ENCODE assay signal across 22 mouse cellular contexts in the genomic region with DNA sequence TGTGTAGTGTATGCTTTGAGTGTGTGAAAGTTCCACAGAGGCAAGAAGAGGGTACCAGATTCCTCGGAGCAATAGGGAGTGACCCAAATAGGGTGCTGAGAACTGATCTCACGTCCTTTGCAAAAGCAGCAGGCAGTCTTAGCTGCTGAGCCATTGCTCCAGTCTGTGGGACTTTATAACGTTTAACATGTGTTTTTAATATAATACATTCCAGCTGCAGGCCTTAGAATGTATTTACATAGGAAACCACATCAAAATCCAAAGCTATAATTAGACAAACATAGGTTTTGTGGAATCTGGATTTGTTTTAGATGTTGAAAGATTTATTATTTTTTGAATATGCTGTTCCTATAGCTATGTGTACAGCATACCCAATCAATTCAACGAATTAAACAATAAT.
DNase-seq lines count a peak whose midpoint lies in the region; ATAC-seq and TF ChIP-seq lines count a peak whose summit lies in the region.
"Had no signal": no experiment of that assay in that cellular context is flagged by ENCODE, and none has a peak within 500 bp of the region (broad histone marks: within the 10 kb centered on the region; RNA-seq: fewer than 3 reads in every experiment).

No protein-coding gene starts in this region.

- no peaks in the 10 kb centered on the region for H3K36me3 ChIP-seq in limb, embryonic 11.5 days (ENCODE audit: control insufficient read depth, insufficient read depth, low read length)
- no peaks in the 10 kb centered on the region for H3K36me3 ChIP-seq in limb, embryonic 10.5 days
- 0 out of 2 replicates have a peak, but pooled peaks cover 4% of the 10 kb centered on the region for H3K36me3 ChIP-seq in embryonic facial prominence, embryonic 12.5 days
- H3K36me3 ChIP-seq in embryonic facial prominence, embryonic 15.5 days, result 0 out of 2 replicates have a peak, but pooled peaks cover 3% of the 10 kb centered on the region
- no peaks in the 10 kb centered on the region for H3K36me3 ChIP-seq in limb, embryonic 14.5 days (ENCODE audit: control insufficient read depth, insufficient read depth, low read length)
- H3K36me3 ChIP-seq in midbrain, embryonic 15.5 days (replicated peaks), result 0 out of 2 replicates have a peak, but pooled peaks cover 7% of the 10 kb centered on the region
- H3K36me3 ChIP-seq: G1E; heart, embryonic 12.5 days had no signal

- ATAC-seq in limb, embryonic 11.5 days (ENCODE audit: insufficient number of reproducible peaks, low FRiP score, low TSS enrichment, low read depth), result peak; percentile 64; the same call in 1 of the 2 replicates
- ATAC-seq in embryonic facial prominence, embryonic 12.5 days (ENCODE audit: insufficient number of reproducible peaks, insufficient read depth, low FRiP score, low TSS enrichment), result peak; percentile 64; the same call in 1 of the 2 replicates
- peak; percentile 69 for ATAC-seq in embryonic facial prominence, embryonic 15.5 days (ENCODE audit: insufficient number of reproducible peaks, low FRiP score, low TSS enrichment, low read depth)
- ATAC-seq in limb, embryonic 14.5 days (ENCODE audit: low FRiP score, low read depth), result peak; percentile 62; the same call in 1 of the 2 replicates
- no peak for ATAC-seq in midbrain, embryonic 15.5 days (replicated peaks)
- ATAC-seq: CD4-positive, CD25-positive, alpha-beta regulatory T cell, adult 4 months; forebrain, embryonic 13.5 days; forebrain, postnatal 0 days had no signal

- DNase-seq in limb, embryonic 11.5 days (ENCODE audit: low spot score), result no peak
- no peak for DNase-seq in limb, embryonic 10.5 days (ENCODE audit: low spot score)
- peak; percentile 64 for DNase-seq in limb, embryonic 14.5 days (ENCODE audit: low spot score)
- DNase-seq in urinary bladder, adult 2 months (ENCODE audit: low spot score), result no peak
- no peak for DNase-seq in adipocyte (ENCODE audit: low spot score)
- DNase-seq: adrenal gland, postnatal 14 days; B cell, adult 2 months; cerebellum, adult 11-12 months; cerebellum, adult 9-11 months; cerebellum, postnatal 36 days; forebrain, postnatal 0 days; gastrocnemius, adult 2 months; gastrocnemius, postnatal 25 days had no signal

- no peak for TF ChIP-seq POLR2A in limb, embryonic 14.5 days (IDR thresholded peaks at IDR 0.05; ENCODE audit: borderline replicate concordance, extremely low read depth, insufficient read depth, insufficient read length)

- H3K4me2 ChIP-seq in limb, embryonic 11.5 days (ENCODE audit: low read depth, severe bottlenecking), result no peak overlapping the region
- H3K4me2 ChIP-seq in embryonic facial prominence, embryonic 12.5 days (replicated peaks), result no peak overlapping the region
- no peak overlapping the region for H3K4me2 ChIP-seq in embryonic facial prominence, embryonic 15.5 days (replicated peaks)
- H3K4me2 ChIP-seq in limb, embryonic 14.5 days (replicated peaks; ENCODE audit: low read depth, low read length, severe bottlenecking), result no peak overlapping the region
- no peak overlapping the region for H3K4me2 ChIP-seq in midbrain, embryonic 15.5 days
- H3K4me2 ChIP-seq: forebrain, embryonic 13.5 days; heart, embryonic 12.5 days; hindbrain, embryonic 14.5 days had no signal

- H3K9me3 ChIP-seq in limb, embryonic 11.5 days (ENCODE audit: control insufficient read depth, low read length), result no peaks in the 10 kb centered on the region
- H3K9me3 ChIP-seq in limb, embryonic 10.5 days (replicated peaks), result no peaks in the 10 kb centered on the region
- H3K9me3 ChIP-seq in embryonic facial prominence, embryonic 12.5 days, result no peaks in the 10 kb centered on the region
- no peaks in the 10 kb centered on the region for H3K9me3 ChIP-seq in embryonic facial prominence, embryonic 15.5 days (replicated peaks)
- H3K9me3 ChIP-seq in limb, embryonic 14.5 days (ENCODE audit: control insufficient read depth, low read length), result no peaks in the 10 kb centered on the region
- H3K9me3 ChIP-seq in midbrain, embryonic 15.5 days, result no peaks in the 10 kb centered on the region
- H3K9me3 ChIP-seq: forebrain, embryonic 13.5 days; heart, embryonic 12.5 days; hindbrain, embryonic 10.5 days had no signal

- 29% methylated on average over 4 of the region's 4 CpGs for WGBS in limb, embryonic 11.5 days
- 42% methylated on average over 4 of the region's 4 CpGs for WGBS in limb, embryonic 10.5 days
- 30% methylated on average over 4 of the region's 4 CpGs for WGBS in embryonic facial prominence, embryonic 12.5 days
- WGBS in embryonic facial prominence, embryonic 15.5 days, result 20% methylated on average over 4 of the region's 4 CpGs
- 23% methylated on average over 4 of the region's 4 CpGs for WGBS in limb, embryonic 14.5 days
- WGBS in midbrain, embryonic 15.5 days, result 78% methylated on average over 4 of the region's 4 CpGs

- H3K4me3 ChIP-seq in limb, embryonic 11.5 days (ENCODE audit: low read depth, low read length), result no peak overlapping the region
- no peak overlapping the region for H3K4me3 ChIP-seq in limb, embryonic 10.5 days
- no peak overlapping the region for H3K4me3 ChIP-seq in embryonic facial prominence, embryonic 12.5 days
- no peak overlapping the region for H3K4me3 ChIP-seq in embryonic facial prominence, embryonic 15.5 days (replicated peaks)
- H3K4me3 ChIP-seq in limb, embryonic 14.5 days (replicated peaks; ENCODE audit: low read length), result no peak overlapping the region
- H3K4me3 ChIP-seq in midbrain, embryonic 15.5 days, result no peak overlapping the region
- H3K4me3 ChIP-seq: forebrain, embryonic 13.5 days; gastrocnemius, adult 2 months; heart, embryonic 12.5 days; hindbrain, embryonic 10.5 days had no signal

- H3K9ac ChIP-seq in limb, embryonic 11.5 days (ENCODE audit: low read length), result no peak overlapping the region
- no peak overlapping the region for H3K9ac ChIP-seq in embryonic facial prominence, embryonic 12.5 days
- H3K9ac ChIP-seq in embryonic facial prominence, embryonic 15.5 days, result no peak overlapping the region
- H3K9ac ChIP-seq in limb, embryonic 14.5 days (ENCODE audit: low read depth, low read length, severe bottlenecking), result no peak overlapping the region
- no peak overlapping the region for H3K9ac ChIP-seq in midbrain, embryonic 15.5 days
- H3K9ac ChIP-seq: forebrain, embryonic 13.5 days; forebrain, postnatal 0 days; heart, embryonic 12.5 days; hindbrain, embryonic 14.5 days had no signal

- H3K4me1 ChIP-seq in limb, embryonic 11.5 days (ENCODE audit: control insufficient read depth, insufficient read depth, low read length), result no peaks in the 10 kb centered on the region
- H3K4me1 ChIP-seq in limb, embryonic 10.5 days, result no peaks in the 10 kb centered on the region
- H3K4me1 ChIP-seq in embryonic facial prominence, embryonic 12.5 days, result no peaks in the 10 kb centered on the region
- H3K4me1 ChIP-seq in embryonic facial prominence, embryonic 15.5 days, result no peaks in the 10 kb centered on the region
- H3K4me1 ChIP-seq in limb, embryonic 14.5 days (ENCODE audit: control insufficient read depth, insufficient read depth, low read length), result no peaks in the 10 kb centered on the region
- H3K4me1 ChIP-seq in midbrain, embryonic 15.5 days, result no peaks in the 10 kb centered on the region
- H3K4me1 ChIP-seq: forebrain, embryonic 13.5 days; heart, embryonic 12.5 days; hindbrain, embryonic 10.5 days had no signal

- no peak overlapping the region for H3K27ac ChIP-seq in limb, embryonic 11.5 days (replicated peaks; ENCODE audit: low read depth, low read length)
- H3K27ac ChIP-seq in limb, embryonic 10.5 days, result no peak overlapping the region
- no peak overlapping the region for H3K27ac ChIP-seq in embryonic facial prominence, embryonic 12.5 days
- no peak overlapping the region for H3K27ac ChIP-seq in embryonic facial prominence, embryonic 15.5 days (replicated peaks)
- H3K27ac ChIP-seq in limb, embryonic 14.5 days (replicated peaks; ENCODE audit: low read depth, low read length), result no peak overlapping the region
- H3K27ac ChIP-seq in midbrain, embryonic 15.5 days, result no peak overlapping the region
- H3K27ac ChIP-seq: forebrain, embryonic 13.5 days; gastrocnemius, adult 2 months; hindbrain, embryonic 10.5 days; hindbrain, embryonic 14.5 days had no signal

- no peaks in the 10 kb centered on the region for H3K27me3 ChIP-seq in limb, embryonic 11.5 days (ENCODE audit: control insufficient read depth, insufficient read depth, low read length)
- no peaks in the 10 kb centered on the region for H3K27me3 ChIP-seq in limb, embryonic 10.5 days (ENCODE audit: low read depth, poor library complexity, severe bottlenecking)
- no peaks in the 10 kb centered on the region for H3K27me3 ChIP-seq in embryonic facial prominence, embryonic 12.5 days
- no peaks in the 10 kb centered on the region for H3K27me3 ChIP-seq in embryonic facial prominence, embryonic 15.5 days
- H3K27me3 ChIP-seq in limb, embryonic 14.5 days (ENCODE audit: control insufficient read depth, insufficient read depth, low read length), result no peaks in the 10 kb centered on the region
- H3K27me3 ChIP-seq in midbrain, embryonic 15.5 days (replicated peaks), result no peaks in the 10 kb centered on the region
- H3K27me3 ChIP-seq: forebrain, embryonic 13.5 days; heart, embryonic 12.5 days had no signal
